24 mouse cellular contexts compared by ENCODE assay signal in genomic region chr17:32501051-32501450, GRCm38 (mm10). TPM values are rescaled to one million over a fixed set of nuclear protein-coding genes. Genes with fewer than 3 reads are reported as not detected.
DNase-seq lines count a peak whose midpoint lies in the region; ATAC-seq and TF ChIP-seq lines count a peak whose summit lies in the region.
"Had no signal": no experiment of that assay in that cellular context is flagged by ENCODE, and none has a peak within 500 bp of the region (broad histone marks: within the 10 kb centered on the region; RNA-seq: fewer than 3 reads in every experiment).

No protein-coding gene starts in this region.

- no peak for DNase-seq in heart, adult 9 months (ENCODE audit: low spot score in 2 of 2)
- DNase-seq in limb, embryonic 14.5 days (ENCODE audit: low spot score), result peak; percentile 27
- DNase-seq in limb, embryonic 10.5 days (ENCODE audit: low spot score), result no peak
- DNase-seq in 3T3-L1 (ENCODE audit: low read depth, low spot score) (peak; percentile 87), NIH3T3 (ENCODE audit: low read depth) (peak; percentile 60)
- DNase-seq in spleen, postnatal 10 days (ENCODE audit: low spot score in 2 of 2), result no peak
- DNase-seq in cerebellum, postnatal 10 days, result no peak
- DNase-seq: adrenal gland, postnatal 25 days; B cell, adult 2 months; cerebellum, adult 18-20 months; cerebellum, adult 9-11 months; forebrain, postnatal 0 days; gastrocnemius, postnatal 14 days; heart, adult 2 months; heart, postnatal 36 days had no signal

- H3K4me1 ChIP-seq in heart, embryonic 16.5 days (ENCODE audit: control insufficient read depth, insufficient read depth, low read length), result peaks cover 13% of the 10 kb centered on the region
- 0 out of 2 replicates have a peak, but pooled peaks cover 2% of the 10 kb centered on the region for H3K4me1 ChIP-seq in limb, embryonic 14.5 days (ENCODE audit: control insufficient read depth, insufficient read depth, low read length)
- H3K4me1 ChIP-seq in limb, embryonic 10.5 days, result peaks cover 9% of the 10 kb centered on the region

- ATAC-seq in heart, embryonic 16.5 days (replicated peaks; ENCODE audit: extremely low read depth, insufficient read depth, low FRiP score), result no peak
- ATAC-seq in limb, embryonic 14.5 days (ENCODE audit: low FRiP score, low read depth), result no peak
- ATAC-seq: activated CD4-positive, CD25-positive, alpha-beta regulatory T cell, adult 4 months; CD4-positive, CD25-positive, alpha-beta regulatory T cell, adult 4 months; forebrain, embryonic 13.5 days; forebrain, postnatal 0 days had no signal

- 0 out of 2 replicates have a peak overlapping the region, but pooled peaks have one; percentile 22 for H3K27ac ChIP-seq in heart, embryonic 16.5 days (ENCODE audit: low read length)
- no peak overlapping the region for H3K27ac ChIP-seq in limb, embryonic 14.5 days (replicated peaks; ENCODE audit: low read depth, low read length)
- H3K27ac ChIP-seq in limb, embryonic 10.5 days, result no peak overlapping the region
- H3K27ac ChIP-seq: forebrain, embryonic 13.5 days; heart, adult 2 months; heart, embryonic 15.5 days; hindbrain, embryonic 15.5 days had no signal

- WGBS in heart, embryonic 16.5 days, result 52% methylated on average over 3 of the region's 3 CpGs
- 38% methylated on average over 3 of the region's 3 CpGs for WGBS in limb, embryonic 14.5 days
- 79% methylated on average over 3 of the region's 3 CpGs for WGBS in limb, embryonic 10.5 days

- no peaks in the 10 kb centered on the region for H3K36me3 ChIP-seq in heart, embryonic 16.5 days (ENCODE audit: control insufficient read depth, insufficient read depth)
- H3K36me3 ChIP-seq in limb, embryonic 14.5 days (ENCODE audit: control insufficient read depth, insufficient read depth, low read length), result no peaks in the 10 kb centered on the region
- no peaks in the 10 kb centered on the region for H3K36me3 ChIP-seq in limb, embryonic 10.5 days
- H3K36me3 ChIP-seq: G1E; heart, embryonic 15.5 days; hindbrain, embryonic 15.5 days had no signal

- H3K27me3 ChIP-seq in heart, embryonic 16.5 days (ENCODE audit: control insufficient read depth, insufficient read depth, low read length), result no peaks in the 10 kb centered on the region
- H3K27me3 ChIP-seq in limb, embryonic 14.5 days (ENCODE audit: control insufficient read depth, insufficient read depth, low read length), result no peaks in the 10 kb centered on the region
- H3K27me3 ChIP-seq in limb, embryonic 10.5 days (ENCODE audit: low read depth, poor library complexity, severe bottlenecking), result no peaks in the 10 kb centered on the region
- H3K27me3 ChIP-seq: forebrain, embryonic 13.5 days; heart, embryonic 15.5 days; hindbrain, embryonic 15.5 days had no signal

- no peak overlapping the region for H3K9ac ChIP-seq in heart, embryonic 16.5 days (ENCODE audit: low read length)
- H3K9ac ChIP-seq in limb, embryonic 14.5 days (ENCODE audit: low read depth, low read length, severe bottlenecking), result no peak overlapping the region
- H3K9ac ChIP-seq: forebrain, embryonic 13.5 days; forebrain, postnatal 0 days; heart, embryonic 15.5 days; hindbrain, embryonic 15.5 days had no signal

- H3K4me3 ChIP-seq in heart, embryonic 16.5 days (ENCODE audit: low read length), result no peak overlapping the region
- no peak overlapping the region for H3K4me3 ChIP-seq in limb, embryonic 14.5 days (replicated peaks; ENCODE audit: low read length)
- no peak overlapping the region for H3K4me3 ChIP-seq in limb, embryonic 10.5 days
- H3K4me3 ChIP-seq: forebrain, embryonic 13.5 days; heart, adult 2 months; heart, embryonic 15.5 days; hindbrain, embryonic 15.5 days had no signal

- no peak for TF ChIP-seq POLR2A in limb, embryonic 14.5 days (IDR thresholded peaks at IDR 0.05; ENCODE audit: borderline replicate concordance, extremely low read depth, insufficient read depth, insufficient read length)

- H3K9me3 ChIP-seq in heart, embryonic 16.5 days (replicated peaks; ENCODE audit: control insufficient read depth, low read length), result no peaks in the 10 kb centered on the region
- H3K9me3 ChIP-seq in limb, embryonic 14.5 days (ENCODE audit: control insufficient read depth, low read length), result no peaks in the 10 kb centered on the region
- no peaks in the 10 kb centered on the region for H3K9me3 ChIP-seq in limb, embryonic 10.5 days (replicated peaks)
- H3K9me3 ChIP-seq: G1E; heart, embryonic 15.5 days; hindbrain, embryonic 15.5 days had no signal

- H3K4me2 ChIP-seq in heart, embryonic 16.5 days (ENCODE audit: low read depth, low read length), result no peak overlapping the region
- H3K4me2 ChIP-seq in limb, embryonic 14.5 days (replicated peaks; ENCODE audit: low read depth, low read length, severe bottlenecking), result no peak overlapping the region
- H3K4me2 ChIP-seq: forebrain, embryonic 13.5 days; heart, embryonic 15.5 days; hindbrain, embryonic 15.5 days had no signal

RNA-seq across cellular contexts. Expression of gene Cyp4f17, which starts 4.8 kb away (rescaled TPM):
- polyA plus RNA-seq in heart, embryonic 16.5 days (2015; fragmentation: Nextera tagmentation; extraction: Ambion mirVana), result 6.5 and 6.8 TPM in 2 replicates
- polyA plus RNA-seq in limb, embryonic 14.5 days (2012; rRNA removed), result 16.5 and 26.0 TPM in 2 replicates
- 7.7 and 11.7 TPM in 2 replicates for polyA plus RNA-seq in limb, embryonic 14.5 days (2014; fragmentation: Nextera tagmentation; extraction: Ambion mirVana)
- 5.6 and 9.2 TPM in 2 replicates for polyA plus RNA-seq in limb, embryonic 10.5 days (2016; fragmentation: Nextera tagmentation; extraction: Ambion mirVana)

RNA-seq across cellular contexts. Expression of gene Cyp4f16, which starts 35.3 kb away (rescaled TPM):
- 16.7 and 17.6 TPM in 2 replicates for polyA plus RNA-seq in heart, embryonic 16.5 days (2015; fragmentation: Nextera tagmentation; extraction: Ambion mirVana)
- 34.0 and 39.5 TPM in 2 replicates for polyA plus RNA-seq in limb, embryonic 14.5 days (2012; rRNA removed)
- polyA plus RNA-seq in limb, embryonic 14.5 days (2014; fragmentation: Nextera tagmentation; extraction: Ambion mirVana), result 16.7 and 18.6 TPM in 2 replicates
- polyA plus RNA-seq in limb, embryonic 10.5 days (2016; fragmentation: Nextera tagmentation; extraction: Ambion mirVana), result 13.4 and 19.2 TPM in 2 replicates
- polyA plus RNA-seq: G1E had no signal

RNA-seq across cellular contexts. Expression of gene Cyp4f39, which starts 48.5 kb away (rescaled TPM):
- polyA plus RNA-seq in heart, embryonic 16.5 days (2015; fragmentation: Nextera tagmentation; extraction: Ambion mirVana), result 0.24 and 0.54 TPM in 2 replicates
- polyA plus RNA-seq in limb, embryonic 14.5 days (2012; rRNA removed), result 5.3 and 5.5 TPM in 2 replicates
- 11.3 and 14.0 TPM in 2 replicates for polyA plus RNA-seq in limb, embryonic 14.5 days (2014; fragmentation: Nextera tagmentation; extraction: Ambion mirVana)
- polyA plus RNA-seq in limb, embryonic 10.5 days (2016; fragmentation: Nextera tagmentation; extraction: Ambion mirVana), result not detected in 2 replicates
- polyA plus RNA-seq: adrenal gland, adult 2 months; G1E; hindbrain, embryonic 11.5 days had no signal

Comparison
In these comparisons a context has a peak if more than half of its experiments do, and no peak if none do; other contexts are left out.
1. DNase-seq: peak in limb, embryonic 14.5 days (single experiment), 3T3-L1 (single experiment) and NIH3T3 (single experiment); none in heart, adult 9 months (0 of 2), limb, embryonic 10.5 days (single experiment), spleen, postnatal 10 days (0 of 2) and cerebellum, postnatal 10 days (0 of 2).